Mouse (Mus musculus): ENCODE data around the gene Gli1. TPM values are rescaled to one million over a fixed set of nuclear protein-coding genes. Genes with fewer than 3 reads are reported as not detected.

The Gli1 gene
- total RNA-seq, 1 experiment: 14.9 TPM

DNA sequence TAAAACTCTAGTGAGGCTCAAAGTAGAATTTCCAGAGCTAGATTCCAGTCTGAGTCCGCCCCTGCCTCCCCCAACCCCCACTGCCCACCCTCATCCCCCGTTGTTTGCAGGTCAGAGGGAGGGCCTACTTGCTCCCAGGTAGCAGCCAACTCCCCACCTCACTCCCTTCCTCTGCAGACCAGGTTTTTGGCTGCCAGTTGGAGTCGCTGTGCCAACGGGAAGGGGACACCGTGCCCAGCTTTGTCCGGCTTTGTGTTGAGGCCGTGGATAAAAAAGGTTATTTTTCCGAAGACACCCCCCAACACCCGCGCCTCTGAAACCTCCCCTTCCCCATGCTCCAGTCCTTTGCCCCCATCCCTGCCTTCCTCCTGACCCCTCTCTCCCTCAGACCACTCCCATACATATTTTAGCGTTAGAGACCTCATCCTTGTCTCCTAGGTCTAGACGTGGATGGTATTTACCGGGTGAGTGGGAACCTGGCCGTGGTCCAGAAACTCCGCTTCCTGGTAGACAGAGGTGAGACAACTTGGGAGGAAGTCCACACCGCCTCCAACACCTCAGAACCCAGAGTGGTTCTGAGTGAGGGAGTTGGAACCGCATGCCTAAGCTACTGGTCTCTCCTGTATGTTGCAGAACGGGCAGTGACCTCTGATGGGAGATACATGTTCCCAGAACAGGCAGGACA lies 14.2 kb downstream of the Gli1 start:
- Histone ChIP-seq H3K27ac (ENCODE audit: insufficient read depth, low read depth, low read length, poor library complexity, severe bottlenecking) (no peak overlapping the region; the same call in 1 of the 2 replicates), H3K36me3 (ENCODE audit: control insufficient read depth, insufficient read depth, low read length, poor library complexity, severe bottlenecking) (peaks cover 15% of the 10 kb centered on the region; the same call in 1 of the 2 replicates), H3K9me3 (ENCODE audit: control insufficient read depth, insufficient read depth, low read depth, low read length) (no peaks in the 10 kb centered on the region), H3K9ac (ENCODE audit: insufficient read depth, low read depth, low read length, poor library complexity, severe bottlenecking) (no peak overlapping the region), H3K4me1 (ENCODE audit: control insufficient read depth in 2 of 2, insufficient read depth in 2 of 2, low read length in 2 of 2, poor library complexity in 1 of 2) (peaks cover 6 to 24% of the 10 kb centered on the region in 2 experiments; a peak in 3 of 4 replicates), H3K4me3 (ENCODE audit: insufficient read depth in 1 of 2, low read depth in 1 of 2, low read length in 2 of 2, poor library complexity in 1 of 2, severe bottlenecking in 1 of 2) (no peak overlapping the region)
- TF ChIP-seq HCFC1 (IDR thresholded peaks at IDR 0.05; ENCODE audit: borderline replicate concordance, insufficient read depth, low read length) (no peak), ZC3H11A (IDR thresholded peaks at IDR 0.05; ENCODE audit: borderline replicate concordance, low read depth, low read length) (no peak), ZNF384 (IDR thresholded peaks at IDR 0.05; ENCODE audit: low read depth, low read length) (no peak), CHD2 (IDR thresholded peaks at IDR 0.05; ENCODE audit: low read depth, low read length) (no peak), MAFK (IDR thresholded peaks at IDR 0.05; ENCODE audit: insufficient read depth, low read depth, low read length) (no peak)
- DNase-seq (ENCODE audit: low read depth, low spot score): no peak
- in situ Hi-C loops (cut with MboI; ENCODE audit: low sequenced_read_pairs in 2 of 2, unreplicated experiment in 2 of 2): no loop called here

DNA sequence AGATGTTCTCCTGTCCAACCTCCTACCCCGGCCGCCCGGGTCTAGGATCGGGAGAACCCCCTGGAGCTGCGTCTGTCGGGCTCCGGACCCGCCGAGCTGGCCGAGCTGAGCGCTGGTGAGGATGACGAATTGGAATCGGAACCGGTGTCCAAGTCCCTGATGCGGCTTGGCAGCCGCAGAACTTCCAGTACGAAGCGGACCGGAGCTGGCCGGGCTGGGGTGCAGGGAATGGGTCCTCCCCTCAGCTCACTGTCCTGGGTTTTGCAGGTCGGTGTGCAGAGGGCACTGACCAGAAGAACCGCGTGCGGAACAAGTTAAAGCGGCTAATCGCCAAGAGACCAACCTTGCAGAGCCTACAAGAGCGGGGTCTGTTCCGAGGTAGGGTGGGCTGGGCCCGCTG lies 14.9 kb downstream of the Gli1 start:
- peak overlapping the region; percentile 29 for H3K9ac ChIP-seq (ENCODE audit: insufficient read depth, low read depth, low read length, poor library complexity, severe bottlenecking)
- no peak overlapping the region for H3K27ac ChIP-seq (ENCODE audit: insufficient read depth, low read depth, low read length, poor library complexity, severe bottlenecking)
- TF ChIP-seq ZC3H11A (IDR thresholded peaks at IDR 0.05; ENCODE audit: borderline replicate concordance, low read depth, low read length) (no peak), HCFC1 (IDR thresholded peaks at IDR 0.05; ENCODE audit: borderline replicate concordance, insufficient read depth, low read length) (no peak), MAFK (IDR thresholded peaks at IDR 0.05; ENCODE audit: insufficient read depth, low read depth, low read length) (no peak), ZNF384 (IDR thresholded peaks at IDR 0.05; ENCODE audit: low read depth, low read length) (no peak)
- H3K4me1 ChIP-seq (ENCODE audit: control insufficient read depth in 2 of 2, insufficient read depth in 2 of 2, low read length in 2 of 2, poor library complexity in 1 of 2): peaks cover 6 to 28% of the 10 kb centered on the region in 2 experiments; a peak in 3 of 4 replicates
- H3K4me3 ChIP-seq (ENCODE audit: insufficient read depth in 1 of 2, low read depth in 1 of 2, low read length in 2 of 2, poor library complexity in 1 of 2, severe bottlenecking in 1 of 2): peak overlapping the region; percentile 49 to 61
- in situ Hi-C loops (cut with MboI; ENCODE audit: low sequenced_read_pairs in 2 of 2, unreplicated experiment in 2 of 2): no loop called here
- H3K36me3 ChIP-seq (ENCODE audit: control insufficient read depth, insufficient read depth, low read length, poor library complexity, severe bottlenecking): peaks cover 11% of the 10 kb centered on the region; the same call in 1 of the 2 replicates
- DNase-seq (ENCODE audit: low read depth, low spot score): no peak
- H3K9me3 ChIP-seq (ENCODE audit: control insufficient read depth, insufficient read depth, low read depth, low read length): no peaks in the 10 kb centered on the region

DNA sequence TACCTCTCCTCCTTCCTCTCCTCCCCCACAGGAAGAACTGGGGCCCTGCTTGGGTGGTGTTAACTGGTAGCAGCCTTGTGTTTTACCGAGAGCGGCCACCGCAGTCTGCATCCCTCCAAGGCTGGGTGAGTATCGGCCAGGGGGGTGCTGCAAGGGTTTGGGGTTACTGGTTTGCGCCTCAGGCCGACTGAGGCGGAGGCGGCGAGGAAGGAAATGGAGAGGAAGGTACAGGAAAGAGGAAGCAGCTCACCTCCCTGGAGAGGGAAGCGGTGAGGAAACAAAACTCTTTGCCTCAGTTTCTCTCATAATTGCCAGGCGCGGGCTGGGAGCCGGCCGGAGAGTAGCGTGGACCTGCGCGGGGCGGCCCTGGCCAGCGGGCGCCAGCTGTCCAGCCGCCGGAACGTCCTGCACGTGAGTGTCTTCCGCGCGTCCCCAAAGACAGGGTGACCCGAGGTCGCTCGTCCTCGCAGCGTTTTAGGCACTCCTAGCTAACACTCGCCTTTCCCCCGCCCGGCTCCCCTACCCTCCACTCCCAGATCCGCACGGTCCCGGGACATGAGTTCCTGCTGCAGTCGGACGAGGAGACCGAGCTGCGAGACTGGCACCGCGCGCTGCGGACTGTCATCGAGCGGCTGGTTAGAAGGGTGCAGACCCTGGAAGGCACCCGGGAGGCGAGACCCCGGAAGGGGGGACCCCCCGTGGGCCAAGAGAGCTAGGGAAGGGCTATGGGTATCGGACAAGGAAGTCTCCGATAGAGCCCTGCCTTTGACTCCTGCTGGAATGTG lies 15.6 kb downstream of the Gli1 start:
- Histone ChIP-seq H3K9me3 (ENCODE audit: control insufficient read depth, insufficient read depth, low read depth, low read length) (no peaks in the 10 kb centered on the region), H3K4me1 (ENCODE audit: control insufficient read depth in 2 of 2, insufficient read depth in 2 of 2, low read length in 2 of 2, poor library complexity in 1 of 2) (peaks cover 6 to 24% of the 10 kb centered on the region in 2 experiments; a peak in 3 of 4 replicates), H3K27ac (ENCODE audit: insufficient read depth, low read depth, low read length, poor library complexity, severe bottlenecking) (no peak overlapping the region), H3K36me3 (ENCODE audit: control insufficient read depth, insufficient read depth, low read length, poor library complexity, severe bottlenecking) (peaks cover 5% of the 10 kb centered on the region; the same call in 1 of the 2 replicates), H3K4me3 (ENCODE audit: insufficient read depth in 1 of 2, low read depth in 1 of 2, low read length in 2 of 2, poor library complexity in 1 of 2, severe bottlenecking in 1 of 2) (peak overlapping the region; percentile 49 to 61), H3K9ac (ENCODE audit: insufficient read depth, low read depth, low read length, poor library complexity, severe bottlenecking) (peak overlapping the region; percentile 29)
- in situ Hi-C loops (cut with MboI; ENCODE audit: low sequenced_read_pairs in 2 of 2, unreplicated experiment in 2 of 2): no loop called here
- TF ChIP-seq CHD2 (IDR thresholded peaks at IDR 0.05; ENCODE audit: low read depth, low read length) (no peak), ZC3H11A (IDR thresholded peaks at IDR 0.05; ENCODE audit: borderline replicate concordance, low read depth, low read length) (no peak), ZNF384 (IDR thresholded peaks at IDR 0.05; ENCODE audit: low read depth, low read length) (no peak), MAFK (IDR thresholded peaks at IDR 0.05; ENCODE audit: insufficient read depth, low read depth, low read length) (no peak), HCFC1 (IDR thresholded peaks at IDR 0.05; ENCODE audit: borderline replicate concordance, insufficient read depth, low read length) (no peak)
- DNase-seq (ENCODE audit: low read depth, low spot score): no peak

- no peak for DNase-seq (ENCODE audit: low read depth, low spot score)
- Histone ChIP-seq H3K9ac (ENCODE audit: insufficient read depth, low read depth, low read length, poor library complexity, severe bottlenecking) (peak overlapping the region; percentile 29; the same call in 1 of the 2 replicates), H3K4me1 (ENCODE audit: control insufficient read depth in 2 of 2, insufficient read depth in 2 of 2, low read length in 2 of 2, poor library complexity in 1 of 2) (peaks cover 6 to 24% of the 10 kb centered on the region in 2 experiments; a peak in 3 of 4 replicates), H3K4me3 (ENCODE audit: insufficient read depth in 1 of 2, low read depth in 1 of 2, low read length in 2 of 2, poor library complexity in 1 of 2, severe bottlenecking in 1 of 2) (peak overlapping the region; percentile 49 to 61; a peak in 2 of 4 replicates), H3K36me3 (ENCODE audit: control insufficient read depth, insufficient read depth, low read length, poor library complexity, severe bottlenecking) (no peaks in the 10 kb centered on the region), H3K27ac (ENCODE audit: insufficient read depth, low read depth, low read length, poor library complexity, severe bottlenecking) (no peak overlapping the region), H3K9me3 (ENCODE audit: control insufficient read depth, insufficient read depth, low read depth, low read length) (no peaks in the 10 kb centered on the region)
- TF ChIP-seq CHD2 (IDR thresholded peaks at IDR 0.05; ENCODE audit: low read depth, low read length) (no peak), ZNF384 (IDR thresholded peaks at IDR 0.05; ENCODE audit: low read depth, low read length) (no peak), MAFK (IDR thresholded peaks at IDR 0.05; ENCODE audit: insufficient read depth, low read depth, low read length) (no peak), ZC3H11A (IDR thresholded peaks at IDR 0.05; ENCODE audit: borderline replicate concordance, low read depth, low read length) (no peak), HCFC1 (IDR thresholded peaks at IDR 0.05; ENCODE audit: borderline replicate concordance, insufficient read depth, low read length) (no peak)
- in situ Hi-C loops (cut with MboI; ENCODE audit: low sequenced_read_pairs in 2 of 2, unreplicated experiment in 2 of 2): no loop called here
Observed at GRCm38 (mm10) chr10:127325454-127326016, 16.2 kb downstream of the Gli1 start.
